Mouse (Mus musculus) heart, adult 8-10 months (tissue): ENCODE measurements at regions not wholly inside any gene's neighbourhood (a gene's known extent, or its start where the extent isn't known, plus 50 kb on each side); places are given as distances from the start of the nearest gene placed in this dataset.

Experiments used
- DNase-seq: peaks from one replicate; pipeline ENCODE4 v3.0.0; 2022; ENCODE audit warnings: low spot score

DNA sequence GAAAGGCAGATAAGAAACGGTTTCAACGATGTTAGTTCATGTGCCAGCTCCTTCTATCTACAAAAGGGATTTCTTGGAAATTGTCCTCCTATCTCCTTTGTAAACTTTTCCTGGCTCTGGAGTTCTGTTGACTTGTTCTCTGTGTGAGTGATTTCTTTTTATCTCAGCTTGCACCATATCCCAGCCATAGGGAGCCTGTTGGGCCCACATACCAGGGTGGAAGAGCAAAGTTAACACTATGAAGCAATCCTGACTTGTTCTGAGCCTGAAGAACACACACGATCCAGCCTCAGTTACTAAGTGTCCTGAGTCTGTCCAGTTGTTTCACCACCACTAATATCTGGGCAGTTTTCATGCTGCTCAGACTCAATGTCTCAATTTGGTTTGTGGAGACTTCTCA lies 192.1 kb upstream of the Ptbp2 start:
- no peak for DNase-seq

DNA sequence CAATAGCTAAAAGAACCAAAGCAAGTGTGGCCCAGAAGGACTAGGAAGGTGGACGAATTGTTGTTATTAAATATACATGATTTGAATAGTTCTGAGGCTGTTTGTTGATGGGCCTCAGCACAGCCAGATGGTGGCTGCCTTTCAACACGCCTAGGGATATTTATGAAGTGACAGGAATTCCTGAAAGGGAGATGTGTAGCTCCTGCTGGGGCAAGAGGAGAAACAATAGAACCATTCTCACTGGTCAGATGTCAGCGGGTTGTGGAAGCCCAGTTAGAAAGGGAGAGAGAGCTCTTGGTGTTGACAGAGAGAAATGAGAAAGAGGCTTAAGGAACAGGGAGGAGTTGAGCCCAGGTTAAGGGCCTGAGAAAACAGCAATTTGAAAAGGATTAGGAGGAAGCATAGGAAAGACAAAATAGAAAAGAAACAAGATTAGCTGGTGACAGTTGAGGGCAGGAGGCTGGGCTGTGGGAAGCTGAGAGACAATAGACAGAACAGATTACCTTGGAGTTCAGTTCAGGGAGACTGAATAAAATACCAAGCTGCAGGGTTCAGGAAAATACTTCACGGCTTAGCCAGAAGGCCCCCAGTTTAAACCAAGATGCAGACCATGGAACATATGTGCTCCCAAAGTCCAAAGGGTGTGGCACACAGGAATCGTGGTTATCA lies 174.7 kb upstream of the Ptbp2 start:
- DNase-seq: no peak

DNA sequence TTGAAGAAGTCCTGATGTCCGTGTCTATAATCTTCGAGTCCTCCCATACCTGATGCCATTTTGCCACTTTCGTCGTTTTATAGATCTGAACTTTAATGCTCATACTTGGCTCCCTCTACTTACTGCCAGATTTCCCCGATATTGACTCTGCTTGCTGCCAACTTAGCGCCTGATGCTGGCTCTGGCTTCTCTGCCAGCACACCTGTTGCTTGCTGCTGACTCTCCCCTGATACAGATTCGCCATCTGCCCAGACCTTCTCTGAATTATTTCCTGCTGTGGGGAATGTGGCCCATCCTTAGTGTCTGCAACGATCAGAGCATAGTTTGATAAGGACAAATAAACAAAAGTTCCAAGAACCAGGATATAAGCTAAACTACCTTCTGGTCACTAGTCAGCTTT lies 173.3 kb upstream of the Ptbp2 start:
- DNase-seq: no peak

DNA sequence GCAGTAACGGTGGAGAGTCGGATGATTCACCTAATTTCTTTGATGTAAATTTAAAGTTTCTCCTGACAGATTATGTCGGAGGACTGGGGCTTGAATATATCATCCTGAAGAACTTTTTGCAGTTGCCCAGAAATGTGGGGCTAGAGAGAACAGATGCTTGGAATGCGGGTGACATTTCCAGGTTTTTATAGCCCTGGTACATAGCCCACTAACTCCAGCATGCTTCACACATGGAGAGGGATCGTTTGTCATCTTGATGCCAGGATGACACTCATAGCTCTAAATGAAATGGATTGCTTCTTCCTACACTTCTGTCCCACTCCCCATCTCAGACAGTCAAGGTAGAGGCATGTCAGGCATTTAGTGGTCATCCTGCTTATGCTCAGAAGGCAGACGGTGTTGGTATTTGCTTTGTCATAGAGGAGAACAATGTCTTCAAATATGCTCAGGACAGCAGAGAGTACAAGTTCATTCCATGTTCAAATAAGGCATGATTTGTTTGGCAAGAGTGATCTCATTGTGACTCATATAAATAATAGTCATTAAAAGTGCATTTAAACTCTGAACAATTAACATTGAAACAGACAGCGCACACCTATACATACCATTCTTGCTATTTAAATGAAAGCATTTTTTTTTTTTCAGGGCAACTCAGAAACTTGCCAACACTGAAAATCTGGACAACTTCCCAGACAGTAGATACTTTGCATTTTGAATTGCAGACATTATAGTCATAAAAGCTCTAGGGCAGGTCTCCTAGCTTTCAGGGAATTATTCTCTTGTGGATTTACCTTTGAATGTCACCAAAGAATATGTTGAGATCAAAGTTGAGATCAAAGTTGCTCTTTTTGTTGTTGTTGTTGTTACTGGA lies 171.7 kb upstream of the Ptbp2 start:
- DNase-seq: no peak

DNA sequence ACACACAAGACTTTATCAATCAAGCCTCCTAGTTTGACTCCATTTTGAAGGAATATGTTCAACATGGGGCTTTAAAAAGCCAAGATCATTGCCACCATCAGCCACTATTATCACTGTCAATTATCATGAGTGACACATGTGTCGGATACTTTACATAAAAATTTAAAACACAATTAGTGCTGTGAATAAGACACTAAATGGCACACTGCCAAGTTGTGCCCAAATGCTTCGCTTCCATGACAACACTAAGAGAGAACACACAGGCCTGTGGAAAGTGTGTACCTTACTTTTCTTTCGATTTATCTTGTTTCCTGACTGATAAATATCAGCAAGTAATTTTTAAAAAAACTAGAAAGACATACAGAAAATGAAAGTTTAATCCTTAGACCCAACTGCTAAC lies 166.5 kb upstream of the Ptbp2 start:
- DNase-seq: no peak

DNA sequence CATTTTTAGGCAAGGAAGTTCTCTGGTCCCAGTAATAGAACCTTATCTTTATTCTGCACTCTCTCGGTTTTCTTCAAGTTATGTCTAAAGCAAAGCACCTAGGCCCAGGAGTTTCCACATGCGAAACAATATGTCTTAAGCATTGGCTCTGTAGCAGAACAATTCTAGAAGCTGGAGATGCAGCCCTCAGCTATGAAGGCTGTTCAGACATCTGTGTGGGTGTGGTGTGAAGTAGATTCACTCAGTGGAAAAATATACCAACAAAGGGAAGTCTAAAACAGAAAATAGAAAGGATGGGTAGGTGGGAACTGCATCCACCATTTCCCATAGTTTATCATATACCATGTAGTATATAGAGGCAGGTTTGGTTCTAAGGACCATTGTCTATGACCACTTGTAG lies 165.8 kb upstream of the Ptbp2 start:
- no peak for DNase-seq

DNA sequence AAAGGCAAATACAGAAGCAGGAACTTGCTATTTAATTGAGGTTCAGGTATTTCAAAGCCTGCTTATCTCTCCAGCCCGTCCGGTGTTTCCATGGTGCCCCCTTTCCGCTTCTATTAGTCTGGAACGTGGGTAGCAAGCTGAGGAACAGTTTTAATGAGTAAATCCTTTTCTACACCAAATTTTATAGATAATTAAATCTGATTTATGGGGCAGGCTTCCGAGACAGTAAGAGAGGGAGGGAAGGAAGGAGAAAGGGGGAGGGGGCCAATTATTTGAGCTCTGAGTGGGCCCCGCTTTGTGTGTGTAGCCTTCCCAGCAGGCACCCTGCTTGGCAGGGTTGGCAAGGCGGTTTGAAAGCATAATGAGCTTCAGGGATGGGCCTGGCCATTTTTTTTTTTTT lies 165.4 kb upstream of the Ptbp2 start:
- DNase-seq: no peak

DNA sequence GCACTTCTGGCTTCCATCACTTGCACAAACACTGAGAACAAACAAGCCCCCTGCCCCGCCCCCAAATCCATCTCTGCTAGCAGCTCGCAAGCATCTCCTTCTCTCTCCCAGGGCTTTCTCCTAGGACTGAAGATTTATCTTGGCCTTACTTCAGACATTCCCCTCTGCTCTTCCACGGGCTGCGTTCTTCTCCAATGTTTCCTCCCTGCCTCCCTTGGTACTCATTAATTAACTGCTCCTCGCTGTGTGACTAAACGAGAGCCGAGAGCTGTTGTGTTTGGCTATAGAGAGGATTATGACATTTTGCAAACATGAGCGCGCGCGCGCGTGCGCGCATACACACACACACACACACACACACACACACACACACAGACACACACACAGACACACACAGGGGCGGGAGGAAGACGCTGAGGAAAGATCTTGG lies 164.8 kb upstream of the Ptbp2 start:
- no peak for DNase-seq

DNA sequence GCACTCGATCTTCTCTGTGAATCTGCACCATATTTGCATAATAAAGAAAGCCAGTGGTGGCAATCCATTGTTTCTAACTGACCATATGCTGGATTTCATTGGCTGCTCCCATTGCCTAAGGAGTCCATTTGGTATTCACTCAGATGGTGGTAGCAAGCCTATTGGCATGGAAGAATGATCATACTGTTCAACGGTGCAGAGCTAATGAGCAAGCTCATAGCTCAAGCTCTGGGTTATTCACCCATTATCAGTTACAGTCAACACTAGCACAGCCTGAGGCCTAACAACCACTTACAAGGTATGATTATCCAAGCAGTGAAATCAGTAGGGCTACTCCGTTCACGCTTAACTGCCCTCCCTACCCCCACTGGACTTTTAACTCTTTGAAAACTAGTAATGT lies 162.9 kb upstream of the Ptbp2 start:
- DNase-seq: no peak

DNA sequence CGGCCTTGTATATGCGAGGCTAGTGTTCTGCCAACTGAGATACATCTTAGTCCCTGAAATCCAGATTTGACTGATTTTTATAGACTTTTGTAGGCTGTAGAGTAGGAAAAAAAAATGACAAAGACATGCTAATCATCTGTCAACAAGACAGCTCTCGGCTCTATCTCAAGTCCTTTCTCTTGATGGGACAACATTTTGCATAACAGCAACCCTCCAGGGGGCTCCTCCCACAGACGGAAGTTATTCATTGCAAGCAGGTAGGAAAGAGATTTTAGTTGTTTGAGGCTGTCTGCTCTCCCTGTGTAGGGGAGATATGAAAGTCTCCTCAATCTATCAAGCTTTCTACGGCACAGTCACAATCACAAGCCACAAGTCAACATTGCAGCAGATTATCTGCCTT lies 159.8 kb upstream of the Ptbp2 start:
- DNase-seq: no peak

DNA sequence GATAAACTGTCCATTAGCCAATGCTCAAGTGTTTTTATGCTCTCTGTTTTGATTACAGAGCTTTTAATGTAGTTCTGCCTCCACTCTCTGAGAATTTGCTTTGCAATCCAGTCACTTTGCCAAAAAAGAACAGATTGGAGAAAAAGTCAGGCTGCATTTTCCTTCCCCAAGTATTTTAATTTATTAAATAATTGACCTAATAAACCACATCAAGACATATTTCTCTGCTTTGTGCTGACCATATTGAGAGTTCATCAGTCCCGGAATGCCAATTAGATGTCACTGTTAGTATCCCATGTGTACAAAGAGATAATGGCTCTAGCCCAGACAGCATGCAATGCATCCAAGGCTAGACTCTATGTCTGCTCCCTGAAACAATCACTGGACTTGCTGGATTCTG lies 154.8 kb upstream of the Ptbp2 start:
- no peak for DNase-seq

DNA sequence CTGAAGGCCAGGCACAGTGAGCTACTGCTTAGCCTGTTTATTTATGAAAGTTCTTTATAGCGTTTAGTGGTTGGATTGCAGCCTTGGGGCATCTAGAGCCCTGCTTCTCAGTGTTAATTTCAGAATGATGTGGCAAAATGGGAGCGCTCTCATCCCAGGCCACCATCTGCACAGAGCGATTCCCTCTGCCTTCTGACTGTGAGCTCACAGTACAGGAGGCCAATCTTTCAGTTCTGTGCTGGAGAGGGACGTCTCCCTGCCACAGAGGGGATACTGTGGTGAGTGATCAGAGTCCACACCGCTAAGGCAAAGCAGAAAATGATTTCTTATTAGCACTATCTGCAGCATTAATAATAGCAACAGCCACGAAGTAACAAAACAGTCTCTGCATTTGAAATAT lies 154.2 kb upstream of the Ptbp2 start:
- no peak for DNase-seq

DNA sequence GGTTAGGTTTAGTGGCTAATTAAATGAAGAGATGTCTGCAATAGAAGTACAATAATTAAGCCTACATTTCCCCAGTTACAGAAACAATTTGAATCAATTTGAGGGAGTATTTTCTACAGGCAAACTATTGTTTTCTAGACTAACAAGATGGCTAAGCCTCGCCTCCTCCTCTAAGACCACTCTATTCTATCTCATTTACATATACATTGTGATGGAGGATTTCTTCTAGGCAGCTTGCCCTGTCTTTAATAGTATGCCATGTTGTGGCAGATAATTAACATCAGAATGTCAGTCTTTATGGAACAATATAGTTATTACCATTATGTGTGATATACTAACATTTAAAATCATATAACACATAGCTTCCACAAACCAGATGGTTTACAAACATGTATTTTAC lies 152.3 kb upstream of the Ptbp2 start:
- DNase-seq: no peak

DNA sequence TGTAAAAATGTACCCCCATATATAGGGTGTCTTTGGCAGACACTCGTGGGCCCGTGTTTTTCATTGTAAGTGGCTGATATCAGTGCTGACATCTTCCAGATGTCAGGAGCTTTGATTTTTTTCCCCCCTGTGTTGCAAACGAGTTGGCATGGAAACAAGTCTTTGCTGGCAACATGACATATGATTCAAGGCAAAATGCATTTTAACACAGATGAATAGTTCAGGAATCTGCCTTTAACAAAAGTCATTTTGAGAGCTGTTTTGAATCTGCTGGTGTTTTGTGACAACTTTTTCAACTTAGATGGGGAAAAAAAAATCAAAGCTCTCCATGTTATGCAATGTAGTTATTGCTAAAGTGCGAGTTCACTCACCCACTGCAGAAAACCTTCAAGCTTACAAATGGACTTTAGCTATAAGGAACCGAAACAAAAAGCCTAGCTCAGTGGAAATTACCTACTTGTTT lies 148.8 kb upstream of the Ptbp2 start:
- DNase-seq: no peak

DNA sequence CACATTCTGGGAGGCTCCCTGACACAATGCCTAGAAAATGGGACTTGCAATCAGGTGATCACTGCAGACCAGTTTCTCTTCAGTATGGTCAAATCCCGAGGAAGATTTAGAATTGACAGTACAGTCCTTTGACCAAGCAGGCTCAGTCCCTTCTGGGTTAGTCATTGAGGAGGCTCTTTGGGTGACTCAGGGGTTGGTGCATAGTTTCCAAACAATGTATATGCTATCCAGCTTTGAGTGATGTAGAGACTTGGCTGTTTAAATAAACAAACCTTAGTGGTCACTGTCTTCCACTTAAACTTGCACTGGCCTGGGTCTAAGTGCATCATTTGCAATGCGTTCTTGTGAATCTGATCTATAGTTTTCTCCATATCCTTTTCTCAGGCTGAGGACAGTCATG lies 144.0 kb upstream of the Ptbp2 start:
- no peak for DNase-seq

DNA sequence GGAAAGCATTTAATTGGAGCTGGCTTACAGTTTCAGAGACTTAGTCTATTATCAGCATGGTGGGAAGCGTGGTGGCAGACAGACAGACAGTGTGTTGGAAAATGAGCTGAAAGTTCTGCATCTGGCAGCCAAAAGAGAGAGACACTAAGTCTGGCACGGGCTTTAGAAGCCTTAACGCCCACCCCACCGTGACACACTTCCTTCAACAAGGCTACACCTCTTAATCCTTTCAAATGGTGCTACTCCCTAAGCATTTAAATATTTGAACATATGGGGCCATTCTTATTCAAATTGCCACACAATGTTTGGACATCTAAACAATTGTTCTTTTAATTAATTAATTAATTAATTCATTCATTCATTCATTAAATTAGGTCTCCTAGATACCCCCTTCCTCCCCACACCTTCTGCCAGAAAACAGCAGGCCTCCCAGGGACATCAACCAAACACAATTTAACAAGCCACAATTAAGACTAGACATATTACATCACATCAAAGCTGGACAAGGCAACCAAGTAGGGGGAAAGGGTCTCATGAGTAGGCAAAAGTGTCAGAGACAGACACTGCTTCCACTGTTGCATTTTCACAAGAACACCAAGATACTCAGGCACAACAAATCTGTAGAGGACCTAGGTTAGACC lies 135.4 kb upstream of the Ptbp2 start:
- DNase-seq: no peak

DNA sequence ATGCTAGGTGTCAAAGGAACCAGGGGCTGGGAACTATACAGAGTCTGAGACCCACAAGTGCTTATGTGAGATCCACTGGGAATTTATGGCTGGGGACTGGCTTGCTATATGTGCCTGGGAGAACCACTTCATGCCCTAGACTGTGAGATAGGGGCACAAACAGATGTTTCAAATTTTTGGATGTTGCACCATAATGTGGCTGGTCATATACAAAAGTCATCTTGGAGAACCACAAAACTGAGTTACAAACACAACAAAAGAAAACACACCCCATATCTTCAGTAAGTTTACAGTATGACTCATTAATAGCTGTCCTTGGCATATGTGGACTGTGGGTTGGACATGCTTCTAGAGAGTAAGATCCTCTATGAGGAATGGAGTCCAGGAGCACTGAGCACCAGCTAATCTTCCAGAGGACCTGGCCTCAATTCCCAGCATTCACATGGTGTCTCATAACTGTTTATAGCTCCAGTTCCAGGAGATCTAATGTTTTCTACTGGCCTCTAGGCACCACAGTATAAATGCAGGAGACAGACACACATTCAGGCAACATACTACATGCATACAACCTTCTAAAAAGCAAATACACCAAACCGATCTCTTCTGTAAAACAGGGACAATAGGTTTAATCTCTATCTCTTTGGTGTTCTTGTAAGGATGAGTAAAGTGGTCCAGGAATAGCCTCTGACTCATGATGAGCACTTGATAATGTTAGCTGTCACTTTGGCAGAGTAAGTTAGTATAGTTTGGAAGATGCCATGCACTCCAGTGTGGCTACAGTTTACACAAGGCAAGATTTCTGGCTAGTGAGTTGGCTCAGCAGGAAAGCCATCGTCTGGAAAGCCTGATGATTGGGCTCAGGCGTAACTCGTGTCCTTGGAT lies 132.0 kb upstream of the Ptbp2 start:
- no peak for DNase-seq

DNA sequence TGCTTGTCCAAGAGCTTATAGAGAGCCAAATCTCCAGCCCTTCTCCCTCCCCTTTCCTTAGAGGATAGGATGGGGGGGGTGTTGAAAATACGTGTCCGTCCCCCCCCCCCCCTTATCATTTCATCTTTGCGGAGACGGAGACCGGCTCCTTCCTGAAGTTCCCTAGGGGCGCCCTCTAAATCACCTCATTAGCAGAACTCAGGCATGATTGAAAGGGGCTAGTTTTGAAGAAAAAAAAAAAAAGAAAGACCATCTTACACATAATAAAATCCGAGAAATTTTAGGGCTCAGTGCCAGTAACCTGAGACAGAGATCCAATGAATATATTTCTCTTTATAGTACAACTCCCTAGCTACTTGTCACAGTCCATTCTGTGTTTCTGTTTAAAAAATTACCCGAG lies 127.3 kb upstream of the Ptbp2 start:
- no peak for DNase-seq

DNA sequence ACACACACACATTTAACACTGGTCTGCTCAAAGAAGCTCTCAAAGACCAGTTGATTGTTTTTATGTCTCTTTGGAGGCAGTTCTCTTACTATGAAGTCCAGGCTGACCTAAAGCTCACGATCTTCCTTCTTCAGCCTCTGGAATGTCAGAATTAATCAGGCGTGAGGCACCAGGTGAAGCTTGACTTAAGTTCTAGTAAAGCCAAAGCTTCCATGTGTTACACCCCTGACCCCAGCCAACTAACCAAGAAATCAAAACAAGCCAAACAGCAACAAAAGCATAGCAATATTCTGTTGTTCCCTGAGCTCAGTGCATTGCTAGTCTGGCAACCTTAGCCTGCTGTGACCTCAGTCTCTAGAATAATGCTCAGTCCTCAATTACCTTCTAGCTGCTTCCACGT lies 120.0 kb upstream of the Ptbp2 start:
- no peak for DNase-seq

DNA sequence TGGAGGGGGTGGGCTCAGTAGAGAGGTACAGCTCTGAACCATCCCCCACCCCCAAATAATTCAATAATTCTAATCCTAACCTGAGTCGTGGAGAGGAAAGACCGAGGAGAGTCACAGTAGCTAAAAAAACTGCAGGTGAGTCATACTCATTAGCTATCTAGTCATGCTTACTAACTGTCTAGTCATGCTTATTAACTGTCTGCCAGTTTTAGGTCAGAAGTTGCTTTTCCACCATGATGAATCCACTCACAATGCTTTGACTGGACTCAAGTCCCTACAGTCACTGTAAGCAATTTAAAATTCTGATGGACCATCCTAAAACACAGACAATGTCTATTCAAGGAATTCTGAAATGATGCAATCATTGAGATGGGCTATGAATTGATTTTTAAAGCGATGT lies 110.9 kb upstream of the Ptbp2 start:
- DNase-seq: no peak

DNA sequence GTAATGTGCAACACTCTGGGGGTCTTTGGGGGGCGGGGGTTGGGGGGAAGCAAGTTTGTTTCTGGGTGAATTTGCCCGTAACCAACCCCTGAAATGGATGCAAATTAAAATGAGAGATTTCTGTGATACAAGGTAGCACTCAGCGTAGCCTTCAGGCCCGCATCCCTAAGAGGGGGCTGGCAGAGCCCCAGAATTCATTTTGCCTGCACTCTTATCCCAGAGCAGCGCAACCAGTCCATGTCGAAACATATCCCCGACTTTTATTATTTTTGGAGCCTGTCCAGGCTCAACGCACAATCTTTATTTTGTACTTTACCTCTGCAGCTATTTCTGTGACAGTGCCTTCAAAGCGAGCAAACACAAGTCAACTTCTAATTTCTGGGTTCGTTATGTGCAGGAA lies 109.8 kb upstream of the Ptbp2 start:
- no peak for DNase-seq
